Mouse (Mus musculus): ENCODE measurements around the gene Pias3.
"Not testable (repeated sequence)": the region's sequence is repeated elsewhere in the genome, so short reads cannot be mapped to it uniquely, and the experiment has no call there.

The Pias3 gene

DNA sequence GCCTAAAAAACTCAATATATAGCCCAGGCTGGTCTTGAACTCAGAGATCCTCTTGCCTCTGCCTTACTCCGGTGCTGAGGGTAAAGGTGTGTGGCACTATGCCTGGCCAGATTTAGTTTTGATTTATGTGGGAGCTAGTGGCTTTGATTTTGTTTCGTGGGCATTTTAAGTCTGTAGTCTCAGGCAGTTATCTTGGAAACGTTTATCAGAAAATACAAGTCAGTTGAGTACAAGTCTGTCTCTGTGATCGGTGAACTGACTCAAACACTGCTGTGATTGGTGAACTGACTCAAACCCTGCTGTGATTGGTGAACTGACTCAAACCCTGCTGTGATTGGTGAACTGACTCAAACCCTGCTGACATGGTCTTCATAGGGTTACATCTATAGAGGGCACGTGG is 34.6 kb downstream of the Pias3 start:
- no peak for DNase-seq

DNA sequence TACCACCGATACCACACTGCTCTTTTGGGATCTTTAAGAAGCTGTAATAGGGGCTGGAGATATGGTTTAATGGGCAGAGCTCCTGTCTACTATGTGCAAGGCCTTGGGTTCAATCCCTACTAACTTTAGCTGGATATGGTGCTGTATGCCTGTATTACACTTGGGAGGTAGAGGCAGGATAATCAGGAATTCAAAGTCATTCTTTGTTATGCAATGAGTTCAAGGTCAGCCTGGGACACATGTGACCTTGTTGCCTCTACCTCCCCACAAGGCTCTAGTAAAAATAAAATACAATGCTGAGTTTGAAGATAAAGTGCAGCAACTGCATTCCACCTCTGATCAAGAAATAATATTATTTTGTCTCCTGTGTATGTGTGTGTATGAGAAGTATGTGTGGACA is 37.8 kb downstream of the Pias3 start:
- no peak for DNase-seq

DNA sequence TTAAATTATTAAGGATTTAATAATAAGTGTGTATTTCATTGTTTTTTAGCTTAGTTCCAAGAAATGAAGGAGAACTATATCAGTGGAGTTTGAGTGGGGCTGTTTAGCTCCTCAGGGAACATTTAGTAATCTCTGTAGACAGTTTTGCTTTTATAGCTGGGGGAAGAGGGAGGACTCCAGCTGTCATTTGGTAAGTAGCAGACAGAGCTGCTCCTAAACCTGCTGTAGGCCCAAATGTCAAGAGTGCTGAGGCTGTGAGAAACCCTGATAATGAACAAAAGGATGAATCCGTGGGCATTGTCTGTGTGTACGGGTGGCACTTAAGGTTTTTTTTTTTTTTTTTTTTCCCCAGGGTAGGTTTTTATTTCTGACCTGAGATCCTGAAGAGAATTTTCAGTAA is 39.0 kb downstream of the Pias3 start:
- DNase-seq, result no peak

DNA sequence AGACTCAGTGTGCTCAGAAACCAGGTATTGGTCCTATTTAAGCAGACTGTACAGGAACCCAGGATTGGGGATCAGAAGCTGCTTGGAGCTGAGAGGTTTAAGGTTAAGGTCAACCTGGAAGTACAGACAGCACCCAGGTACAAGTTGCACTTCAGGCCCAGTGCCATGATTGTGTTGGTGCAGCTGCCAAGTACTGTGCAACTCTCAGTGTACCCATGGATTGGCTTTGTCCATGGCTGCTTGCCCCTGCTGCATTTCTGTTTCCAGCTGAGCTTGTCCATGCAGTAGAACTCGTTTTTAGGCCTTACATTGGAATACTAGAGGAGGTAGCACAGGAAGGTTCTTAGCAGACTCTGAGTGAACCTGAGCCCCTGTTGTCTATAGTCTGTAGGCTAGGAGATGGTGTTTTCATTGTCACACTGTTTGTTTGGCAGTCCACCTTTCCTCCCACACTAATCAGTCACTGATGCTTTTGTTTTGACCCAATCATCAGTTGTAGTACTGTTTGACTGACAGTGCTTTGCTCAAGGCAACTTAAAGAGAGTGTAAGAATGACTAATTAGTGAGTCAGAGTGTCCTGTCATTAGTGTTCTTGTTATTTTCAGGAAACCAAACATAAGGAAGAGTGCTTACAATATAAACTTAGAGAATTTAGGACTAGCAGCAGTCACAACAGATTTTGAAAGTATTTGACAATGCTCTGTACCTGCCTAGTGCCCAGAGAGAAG is 41.0 kb downstream of the Pias3 start:
- DNase-seq, result no peak

DNA sequence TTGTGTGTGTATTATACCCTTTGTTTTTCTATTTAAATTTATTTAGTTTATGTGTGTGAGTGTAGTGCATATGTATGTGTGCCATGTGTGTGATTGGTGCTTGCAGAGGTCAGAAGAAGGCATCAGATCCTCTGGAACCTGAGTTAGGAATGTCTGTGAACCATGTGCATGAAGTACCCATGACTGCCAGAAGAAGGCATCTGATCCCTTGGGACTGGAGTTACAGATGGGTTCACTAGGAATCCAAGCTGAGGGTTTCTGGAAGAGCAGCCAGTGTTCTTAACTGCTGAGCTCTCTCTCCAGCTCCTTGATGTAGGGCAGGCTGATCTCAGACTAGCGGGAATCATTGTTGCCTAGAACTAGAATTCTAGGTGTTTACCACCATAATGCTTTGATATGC is 41.8 kb downstream of the Pias3 start:
- no peak for DNase-seq

DNA sequence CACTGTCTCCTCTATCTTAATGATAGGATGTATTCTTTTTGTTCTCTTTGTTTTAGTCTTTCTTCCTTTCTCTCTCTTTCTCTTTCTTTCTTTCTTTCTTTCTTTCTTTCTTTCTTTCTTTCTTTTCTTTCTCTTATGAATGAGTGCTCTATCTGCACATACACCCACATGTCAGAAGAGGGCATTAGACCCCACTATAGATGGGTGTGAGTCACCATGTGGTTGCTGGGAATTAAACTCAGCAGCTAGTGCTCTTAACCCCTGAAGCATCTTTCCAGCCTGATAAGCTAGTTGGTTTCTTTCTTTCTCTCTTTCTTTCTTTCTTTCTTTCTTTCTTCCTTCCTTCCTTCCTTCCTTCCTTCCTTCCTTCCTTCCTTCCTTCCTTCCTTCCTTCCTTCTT is 44.1 kb downstream of the Pias3 start:
- not testable (repeated sequence) for DNase-seq

DNA sequence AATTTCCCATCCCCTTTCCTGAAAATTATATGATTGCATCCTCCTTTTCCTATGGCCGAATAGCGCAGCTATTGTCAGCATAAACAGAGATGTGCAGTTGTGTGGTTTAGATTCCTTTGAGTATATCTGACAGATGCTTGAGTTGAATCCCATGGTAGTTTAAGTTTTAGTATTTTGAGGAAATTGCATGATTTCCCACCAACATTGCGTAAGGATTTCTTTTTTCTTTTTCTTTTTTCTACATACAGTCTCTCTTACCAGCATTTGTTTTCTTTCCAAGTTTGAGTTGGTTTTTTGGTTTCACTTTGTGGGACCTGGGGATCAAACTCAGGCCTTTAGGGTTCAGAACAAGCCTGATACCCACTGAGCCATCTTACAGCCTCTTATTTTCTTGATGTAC is 48.2 kb downstream of the Pias3 start:
- no peak for DNase-seq

DNA sequence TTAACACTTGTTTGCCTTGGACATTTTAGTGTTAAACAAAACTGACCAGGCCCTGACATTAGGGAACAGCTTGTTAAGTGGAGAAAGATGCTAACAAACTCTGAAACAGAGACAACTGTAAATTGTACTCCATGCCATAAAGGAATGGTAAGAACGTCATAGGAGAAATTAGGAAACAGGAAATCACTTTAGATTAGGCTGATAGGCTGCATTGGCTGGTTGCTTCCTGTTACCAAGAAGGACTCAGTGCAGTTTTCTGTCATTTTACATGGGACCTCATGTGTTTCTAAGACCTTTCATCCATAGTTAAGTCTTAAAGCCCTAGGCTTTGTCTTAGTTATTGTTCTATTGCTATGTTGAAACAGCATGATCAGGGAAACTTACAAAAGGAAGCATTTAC is 50.6 kb downstream of the Pias3 start:
- no peak for DNase-seq

Measured in right cerebral cortex, postnatal 4 days (tissue).